Mouse (Mus musculus): ENCODE measurements at regions not wholly inside any gene's neighbourhood (a gene's known extent, or its start where the extent isn't known, plus 50 kb on each side); places are given as distances from the start of the nearest gene placed in this dataset.

GRCm38 (mm10) chr2:161164320-161164719, 55.4 kb upstream of the Chd6 start:
- no peak for DNase-seq
